Mouse (Mus musculus): ENCODE results near the gene Rita1.

The Rita1 gene

GRCm38 (mm10) chr5:120627515-120628300, 15.3 kb upstream of the Rita1 start:
- no peak for DNase-seq

DNA sequence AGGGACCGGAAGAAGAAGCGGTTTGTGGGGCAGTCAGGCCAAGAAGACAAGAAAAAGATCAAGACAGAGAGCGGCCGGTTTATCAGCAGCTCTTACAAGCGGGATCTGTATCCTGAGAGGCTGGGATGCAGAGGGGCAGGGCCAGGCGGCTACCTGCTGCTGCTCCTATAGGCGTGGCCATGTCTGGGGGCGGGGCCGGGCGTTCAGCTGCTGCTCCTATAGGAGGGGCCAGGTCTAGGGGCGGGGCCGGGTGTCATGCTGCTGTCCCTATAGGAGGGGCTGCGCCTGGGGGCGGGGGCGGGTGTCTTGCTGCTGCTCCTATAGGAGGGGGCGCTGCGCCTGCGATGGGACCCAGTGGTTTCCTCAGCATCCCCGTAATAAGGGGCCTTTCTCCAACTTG, 14.0 kb upstream of the Rita1 start:
- no peak for DNase-seq

DNA sequence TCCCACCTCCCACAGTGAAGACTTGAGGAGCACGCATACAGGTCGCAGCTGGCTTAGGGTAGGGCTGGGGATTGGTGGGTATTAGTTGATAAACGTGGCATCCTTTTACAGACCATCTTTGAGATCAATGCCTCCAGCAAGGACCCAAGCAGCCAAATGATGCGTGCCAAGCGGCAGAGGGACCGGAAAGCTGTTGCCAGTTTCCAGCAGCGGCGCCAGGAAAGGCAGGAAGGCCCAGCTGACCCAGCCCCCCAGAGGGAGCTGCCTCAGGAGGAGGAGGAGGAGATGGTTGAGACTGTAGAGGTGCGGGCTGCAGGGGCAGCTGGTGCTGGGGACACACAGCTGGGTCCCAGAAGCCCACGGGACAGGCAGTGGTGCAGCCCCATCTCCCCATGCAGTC, 12.0 kb upstream of the Rita1 start:
- DNase-seq = no peak

DNA sequence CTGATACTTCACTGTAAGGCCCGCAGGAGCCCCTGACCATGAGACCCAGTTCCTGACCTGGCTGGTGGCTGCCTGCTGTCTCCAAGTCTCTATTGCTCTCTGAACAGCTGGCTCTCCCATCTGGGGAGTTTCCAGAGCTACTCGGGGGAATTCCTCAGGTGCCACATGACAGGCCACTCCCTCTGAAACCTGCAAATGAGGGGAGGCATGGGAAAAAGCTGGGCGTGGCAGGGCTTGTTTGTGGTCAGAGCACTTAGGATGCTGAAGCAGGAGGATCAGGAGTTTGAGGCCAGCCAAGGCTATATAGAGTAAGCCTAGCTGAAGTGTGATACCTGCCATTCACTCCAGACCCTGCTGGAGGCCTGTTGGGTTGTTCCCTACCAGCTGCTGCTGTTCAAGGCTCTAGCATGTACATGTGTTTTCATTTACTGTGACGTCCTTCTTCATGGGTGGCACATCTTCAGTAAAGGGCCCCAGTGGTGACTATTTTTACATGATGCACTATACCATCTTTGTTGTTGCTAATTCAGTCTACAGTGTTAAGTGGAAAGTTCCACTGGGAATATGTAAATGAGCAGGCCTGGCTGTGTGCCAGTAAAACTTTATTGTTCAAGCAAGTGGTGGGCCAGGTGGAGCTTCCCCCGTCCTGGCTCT, 9.9 kb upstream of the Rita1 start:
- DNase-seq = peak; percentile 51

GRCm38 (mm10) chr5:120621846-120622197, 9.4 kb upstream of the Rita1 start:
- DNase-seq = no peak

GRCm38 (mm10) chr5:120621078-120621765, 8.8 kb upstream of the Rita1 start:
- DNase-seq = peak; percentile 77 to 80

DNA sequence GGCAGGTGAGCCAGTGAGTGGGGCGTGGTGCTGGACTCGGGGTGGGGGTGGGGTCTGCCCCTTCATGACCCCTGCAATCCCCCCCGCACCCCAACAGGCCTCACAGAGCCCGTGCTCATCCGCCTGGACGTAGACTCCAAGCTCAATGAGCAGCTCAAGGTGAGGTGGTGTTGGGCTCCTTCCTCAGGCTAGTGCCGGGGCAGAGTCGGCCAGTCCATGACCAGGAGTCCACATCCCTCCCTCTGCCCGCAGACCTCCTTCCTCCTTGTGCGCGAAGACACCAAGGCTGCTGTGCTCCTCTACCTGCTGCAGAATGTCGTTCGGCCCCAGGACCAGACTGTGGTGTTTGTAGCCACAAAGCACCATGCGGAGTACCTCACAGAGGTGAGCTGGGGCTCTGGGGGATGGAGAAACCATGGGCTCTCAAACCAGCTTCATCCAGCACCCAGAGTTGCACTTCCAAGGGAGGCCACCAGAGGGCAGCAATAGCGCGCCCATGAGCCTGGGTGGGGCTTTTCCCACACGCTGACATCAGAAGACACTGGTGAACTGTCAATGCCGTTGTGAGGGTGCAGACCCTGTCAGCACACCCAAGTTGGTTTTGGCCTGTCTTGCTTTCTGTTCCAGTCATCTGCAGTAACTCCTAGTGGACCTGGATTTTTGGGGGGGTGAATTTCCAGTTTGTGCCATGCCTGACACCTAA, 8.1 kb upstream of the Rita1 start:
- peak; percentile 81 to 91 for DNase-seq

- DNase-seq = peak; percentile 65 to 83
Observed at GRCm38 (mm10) chr5:120619201-120619600, 6.8 kb upstream of the Rita1 start.

GRCm38 (mm10) chr5:120618778-120619177, 6.4 kb upstream of the Rita1 start:
- DNase-seq = no peak

DNA sequence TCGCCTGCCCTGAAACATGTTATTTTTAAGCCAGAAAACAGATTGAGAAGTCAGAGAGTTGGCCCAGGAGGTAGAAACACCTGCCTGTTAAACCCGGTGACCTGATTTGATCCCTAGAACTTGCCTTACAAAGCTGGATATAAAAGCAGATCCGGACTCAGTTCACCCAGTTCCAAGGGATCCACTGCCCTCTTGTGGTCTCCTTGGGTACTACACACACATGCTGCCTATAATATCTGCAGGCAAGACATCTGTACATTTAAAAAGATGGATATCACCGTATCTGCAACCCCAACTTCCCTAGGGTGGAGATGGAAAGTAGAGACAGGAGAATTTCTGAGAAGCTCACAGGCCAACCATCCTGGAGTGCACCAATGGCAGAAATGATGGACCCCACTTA, 3.5 kb upstream of the Rita1 start:
- no peak for DNase-seq

DNA sequence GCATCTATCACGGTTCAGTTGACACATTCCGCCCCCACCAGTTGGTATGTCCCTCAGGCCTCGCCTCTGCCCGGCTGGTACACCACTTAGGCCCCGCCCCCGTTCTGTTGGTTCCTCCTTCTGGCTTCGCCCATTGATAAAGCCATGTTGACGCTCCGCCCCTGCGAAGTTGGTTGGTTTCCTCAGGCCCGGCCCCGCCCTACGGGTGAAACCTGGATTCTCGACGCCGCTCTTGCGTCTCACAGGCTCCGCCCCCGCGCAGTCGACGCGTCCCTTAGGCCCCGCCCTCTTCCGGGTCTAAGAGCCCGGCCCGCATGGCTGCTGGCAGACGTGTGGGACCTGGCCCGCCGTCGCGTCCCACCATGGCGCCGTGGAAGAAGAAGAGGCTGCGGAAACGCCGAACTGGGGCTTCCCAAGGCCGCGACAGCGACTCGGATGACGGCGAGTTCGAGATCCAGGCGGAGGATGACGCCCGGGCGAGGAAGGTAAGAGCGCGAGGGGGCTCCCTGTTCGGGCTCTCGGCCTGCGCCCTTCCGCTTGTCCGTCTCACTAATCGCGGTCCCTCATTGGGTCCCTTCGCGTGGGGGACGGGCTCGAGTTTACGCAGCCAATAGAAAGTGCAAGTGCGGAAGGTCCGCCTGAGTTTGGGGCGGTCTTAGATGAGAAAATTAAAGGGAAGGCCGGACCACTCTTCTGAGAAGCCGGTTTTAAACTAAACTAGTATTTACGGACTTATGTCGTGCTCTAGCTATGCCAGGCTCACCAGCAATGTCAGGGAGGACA, 624 bp upstream of the Rita1 start:
- DNase-seq = peak; percentile 100

- no peak for DNase-seq
Observed at GRCm38 (mm10) chr5:120611416-120611815, 973 bp downstream of the Rita1 start.

GRCm38 (mm10) chr5:120610906-120611305, 1.5 kb downstream of the Rita1 start:
- DNase-seq = no peak

DNA sequence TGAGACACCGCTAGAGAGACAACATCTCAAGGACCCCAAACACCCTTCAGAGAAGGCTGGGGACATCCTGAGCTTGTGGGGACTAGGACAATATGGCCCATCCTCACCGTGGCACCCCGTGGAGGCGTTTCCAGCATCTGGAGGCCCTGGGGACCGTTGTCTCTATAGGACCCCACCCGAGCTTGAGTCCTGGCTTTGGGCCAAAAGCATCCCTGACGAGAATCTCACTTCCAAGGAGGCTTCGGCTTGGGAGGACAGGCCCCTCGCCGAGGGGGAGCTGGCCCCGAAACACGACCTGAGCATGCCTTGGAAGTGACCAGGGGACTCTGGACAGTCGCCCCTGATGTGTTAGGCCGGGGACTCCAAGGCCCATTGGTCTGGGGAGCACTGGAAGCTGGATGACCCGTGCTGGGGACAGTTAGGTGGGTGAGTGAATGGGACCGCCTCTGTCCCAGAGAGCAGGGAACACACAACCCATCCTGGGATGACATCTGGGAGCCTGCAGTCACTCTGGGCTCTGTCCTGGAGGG, 3.1 kb downstream of the Rita1 start:
- no peak for DNase-seq

DNA sequence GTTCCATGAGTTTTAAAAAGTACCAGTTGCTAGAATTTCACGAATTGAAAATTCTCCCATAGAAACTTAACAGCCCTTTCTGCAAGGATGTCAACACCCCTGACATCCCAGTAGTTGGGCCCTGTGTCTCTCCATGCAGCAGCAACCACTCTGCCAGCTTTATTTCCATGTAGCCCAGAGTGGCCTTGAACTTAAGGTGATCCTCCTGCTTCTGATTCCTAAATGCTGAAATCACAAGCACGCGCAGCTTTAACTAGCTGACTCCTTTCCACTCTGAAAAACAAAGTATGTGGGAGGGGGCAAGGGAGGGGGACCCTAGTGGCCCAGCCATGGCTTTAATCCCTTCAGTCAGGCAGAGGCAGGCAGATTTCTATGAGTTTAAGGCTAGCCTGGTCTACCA, 5.1 kb downstream of the Rita1 start:
- DNase-seq = no peak

DNA sequence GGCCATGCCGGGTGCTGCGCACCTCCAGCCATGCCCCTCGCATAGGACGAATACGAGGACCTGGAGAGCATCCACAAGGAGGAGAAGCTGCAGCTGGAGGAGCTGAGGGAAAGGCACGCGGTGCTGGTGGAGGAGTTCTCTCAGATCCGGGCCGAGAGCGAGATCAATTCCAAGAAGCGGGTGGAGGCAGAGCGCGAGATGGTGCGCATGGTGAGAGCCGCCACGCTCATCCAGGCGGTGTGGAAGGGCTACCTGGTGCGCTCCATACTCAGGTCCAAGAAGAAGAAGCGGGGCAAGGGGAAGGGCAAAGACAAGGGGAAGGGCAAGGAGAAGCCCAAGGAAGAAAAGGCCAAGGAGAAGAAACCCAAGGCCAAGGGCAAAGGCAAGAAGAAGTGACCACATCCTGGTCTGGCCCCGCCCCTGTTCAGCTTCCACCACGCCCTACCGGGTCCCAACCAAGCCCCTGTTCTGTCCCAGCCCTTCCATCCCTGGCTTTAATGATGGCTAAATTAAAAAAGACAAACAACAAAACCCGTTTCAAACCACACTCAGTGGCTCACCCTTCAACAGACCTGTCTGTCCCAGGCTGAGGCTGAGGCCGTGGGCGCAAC, 5.7 kb downstream of the Rita1 start:
- DNase-seq = no peak

GRCm38 (mm10) chr5:120605688-120606087, 6.7 kb downstream of the Rita1 start:
- DNase-seq = peak; percentile 59 to 83

DNA sequence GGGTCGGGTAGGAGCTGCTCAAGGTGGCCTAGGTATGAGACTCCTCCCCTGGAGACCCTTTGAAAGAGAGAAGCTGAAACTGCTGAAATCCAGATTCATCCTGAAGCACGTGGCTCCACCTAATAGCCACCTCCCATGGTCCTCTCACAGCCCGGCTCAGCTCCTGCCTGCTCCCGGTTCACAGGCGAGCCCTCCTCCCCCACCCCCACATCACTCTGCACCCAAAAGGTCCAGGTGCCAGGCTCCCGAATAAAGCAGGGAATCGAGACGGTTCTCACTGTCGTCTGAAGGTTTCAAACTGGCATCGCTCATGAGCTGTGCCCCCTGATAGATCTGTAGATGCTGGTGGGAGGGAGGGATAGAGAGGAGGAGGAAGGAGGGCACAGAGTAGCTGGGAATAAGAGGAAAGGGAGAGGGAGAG, 7.1 kb downstream of the Rita1 start:
- DNase-seq = peak in 1 of 2 experiments; percentile 5

DNA sequence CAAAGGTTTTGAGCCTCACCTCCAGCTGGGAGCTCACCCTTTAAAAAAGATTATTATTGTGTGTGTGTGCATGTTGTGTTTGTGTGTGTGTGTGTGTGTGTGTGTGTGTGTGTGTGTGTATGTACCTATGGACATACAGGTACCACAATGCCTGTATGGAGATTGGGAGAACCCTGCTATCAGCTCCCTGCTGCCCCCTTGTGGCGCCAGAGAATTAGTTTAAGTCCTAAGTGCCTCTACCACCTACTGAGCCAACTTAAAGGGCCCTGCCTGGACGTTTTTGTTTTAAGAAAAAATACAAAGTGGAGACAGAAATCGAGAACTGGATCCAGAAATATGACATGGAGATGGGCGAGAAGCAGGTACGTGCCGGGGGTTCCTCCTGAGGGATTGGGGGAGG, 7.5 kb downstream of the Rita1 start:
- peak; percentile 63 to 90 for DNase-seq

DNA sequence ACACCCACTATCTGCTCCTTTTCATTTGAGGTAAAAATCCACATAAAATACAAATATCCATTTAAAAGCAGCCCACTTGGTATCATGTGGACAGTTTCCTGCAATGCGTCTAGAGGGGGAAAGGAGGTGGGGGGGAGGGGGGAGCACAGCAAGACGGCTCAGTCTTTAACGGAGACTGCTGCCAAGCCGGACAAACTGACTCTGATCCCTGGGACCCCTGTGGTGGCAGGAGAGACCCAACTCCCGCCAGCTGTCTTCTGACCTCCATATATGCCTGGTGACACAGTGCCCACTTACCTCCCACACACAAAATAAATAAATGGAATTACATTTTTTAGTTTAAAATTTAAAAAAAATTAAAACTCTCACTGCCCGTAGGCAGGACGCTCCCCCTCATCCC, 8.9 kb downstream of the Rita1 start:
- no peak for DNase-seq

GRCm38 (mm10) chr5:120602210-120602609, 10.2 kb downstream of the Rita1 start:
- no peak for DNase-seq
